8 mouse cellular contexts compared by ENCODE assay signal in the genomic region with DNA sequence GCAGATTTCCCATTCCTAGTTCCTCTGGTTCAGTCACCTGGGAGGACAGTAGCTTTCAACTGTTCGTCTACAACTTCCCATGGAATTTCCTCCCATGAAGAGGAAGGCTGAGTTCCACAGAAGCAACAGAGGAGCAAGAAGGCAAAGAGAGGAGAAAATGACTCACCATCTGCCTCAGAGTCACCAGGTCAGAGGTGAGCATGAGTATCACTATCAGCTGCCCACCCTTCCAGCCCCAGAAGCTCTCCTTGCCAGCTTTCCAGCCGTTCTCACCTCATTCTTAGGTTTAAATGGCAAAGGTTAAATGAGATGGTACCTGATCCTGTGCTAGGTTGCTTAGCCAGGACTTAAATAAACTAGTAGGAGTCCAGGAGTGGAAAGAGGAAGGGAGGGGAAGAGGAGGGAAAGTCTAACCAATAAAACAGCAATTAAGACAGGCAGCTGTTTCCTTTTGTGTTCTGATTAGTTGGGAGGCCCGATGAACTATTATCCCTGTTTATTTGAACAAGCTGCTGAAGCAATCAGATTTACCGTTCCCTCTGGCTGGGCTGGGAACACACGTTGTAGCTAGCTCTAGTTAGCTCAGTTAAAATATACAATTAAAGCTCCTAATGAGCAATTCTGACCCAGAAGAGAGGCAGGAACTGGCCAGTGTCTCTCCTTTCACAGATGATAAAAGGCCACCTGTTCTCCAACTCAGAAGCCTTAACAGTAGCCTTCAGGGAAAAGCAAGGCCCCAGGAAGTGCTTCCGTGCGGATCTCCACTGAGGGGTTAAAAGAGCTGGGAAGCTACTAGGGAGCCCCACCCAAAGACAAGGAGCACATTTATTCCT.
DNase-seq lines count a peak whose midpoint lies in the region; ATAC-seq and TF ChIP-seq lines count a peak whose summit lies in the region.

No protein-coding gene starts in this region.

- no peak for TF ChIP-seq POLR2A in myocyte (IDR thresholded peaks at IDR 0.05; ENCODE audit: insufficient read length, low read depth)

- no peaks in the 10 kb centered on the region; the same call in 1 of the 2 replicates for H3K36me3 ChIP-seq in liver, embryonic 15.5 days (replicated peaks)
- peaks cover 2% of the 10 kb centered on the region; the same call in 1 of the 2 replicates for H3K36me3 ChIP-seq in liver, embryonic 11.5 days (ENCODE audit: control insufficient read depth, insufficient read depth, low read length)
- H3K36me3 ChIP-seq in heart, embryonic 12.5 days: peaks cover 5% of the 10 kb centered on the region
- no peaks in the 10 kb centered on the region for H3K36me3 ChIP-seq in myocyte (ENCODE audit: control insufficient read depth, insufficient read depth)

- H3K79me2 ChIP-seq in myocyte (ENCODE audit: control insufficient read depth, insufficient read depth): no peaks in the 10 kb centered on the region

- DNase-seq in liver, embryonic 11.5 days (ENCODE audit: low spot score): no peak
- peak; percentile 8 for DNase-seq in embryo, embryonic 11 days
- no peak for DNase-seq in urinary bladder, postnatal 4 days (ENCODE audit: low spot score in 2 of 2)
- no peak for DNase-seq in thymus, adult 18-20 months
- DNase-seq in spleen, postnatal 4 days (ENCODE audit: low spot score in 2 of 2): no peak

- 51% methylated on average over 7 of the region's 7 CpGs for WGBS in liver, embryonic 15.5 days (ENCODE audit: insufficient replicate concordance)
- WGBS in liver, embryonic 11.5 days: 58% methylated on average over 7 of the region's 7 CpGs
- WGBS in heart, embryonic 12.5 days: 50% methylated on average over 7 of the region's 7 CpGs

- no peak overlapping the region for H3K9ac ChIP-seq in liver, embryonic 15.5 days
- H3K9ac ChIP-seq in liver, embryonic 11.5 days (ENCODE audit: low read depth, low read length): no peak overlapping the region
- H3K9ac ChIP-seq in heart, embryonic 12.5 days: no peak overlapping the region

- H3K4me3 ChIP-seq in liver, embryonic 15.5 days (replicated peaks): no peak overlapping the region
- H3K4me3 ChIP-seq in liver, embryonic 11.5 days (ENCODE audit: low read depth, low read length): no peak overlapping the region
- no peak overlapping the region for H3K4me3 ChIP-seq in heart, embryonic 12.5 days
- no peak overlapping the region for H3K4me3 ChIP-seq in myocyte

- no peaks in the 10 kb centered on the region for H3K27me3 ChIP-seq in liver, embryonic 15.5 days
- no peaks in the 10 kb centered on the region for H3K27me3 ChIP-seq in liver, embryonic 11.5 days (replicated peaks; ENCODE audit: control insufficient read depth, insufficient read depth, low read length)
- no peaks in the 10 kb centered on the region for H3K27me3 ChIP-seq in heart, embryonic 12.5 days (replicated peaks)
- H3K27me3 ChIP-seq in myocyte (ENCODE audit: control insufficient read depth, insufficient read depth, insufficient read length): no peaks in the 10 kb centered on the region

- peaks cover 11% of the 10 kb centered on the region; the same call in 1 of the 2 replicates for H3K4me1 ChIP-seq in liver, embryonic 15.5 days (replicated peaks)
- peaks cover 5% of the 10 kb centered on the region for H3K4me1 ChIP-seq in liver, embryonic 11.5 days (replicated peaks; ENCODE audit: control insufficient read depth, insufficient read depth, low read length)
- peaks cover 39% of the 10 kb centered on the region for H3K4me1 ChIP-seq in heart, embryonic 12.5 days (replicated peaks)

- no peak for ATAC-seq in liver, embryonic 15.5 days (ENCODE audit: insufficient read depth)
- ATAC-seq in liver, embryonic 11.5 days (replicated peaks; ENCODE audit: low FRiP score): no peak
- no peak for ATAC-seq in heart, embryonic 12.5 days (ENCODE audit: insufficient number of reproducible peaks, low FRiP score)

- H3K27ac ChIP-seq in liver, embryonic 15.5 days (replicated peaks): 0 out of 2 replicates have a peak overlapping the region, but pooled peaks have one; percentile 24
- H3K27ac ChIP-seq in liver, embryonic 11.5 days (ENCODE audit: low read depth, low read length): no peak overlapping the region
- H3K27ac ChIP-seq in heart, embryonic 12.5 days (ENCODE audit: poor library complexity, severe bottlenecking): peak overlapping the region; percentile 74

- H3ac ChIP-seq in myocyte (ENCODE audit: control insufficient read depth, insufficient read length): no peak overlapping the region

- no peak overlapping the region for H3K4me2 ChIP-seq in liver, embryonic 15.5 days
- H3K4me2 ChIP-seq in liver, embryonic 11.5 days: no peak overlapping the region
- no peak overlapping the region for H3K4me2 ChIP-seq in heart, embryonic 12.5 days
- H3K4me2 ChIP-seq in myocyte (ENCODE audit: low read depth): peak overlapping the region; percentile 57

- H3K9me3 ChIP-seq in liver, embryonic 15.5 days (replicated peaks): no peaks in the 10 kb centered on the region
- H3K9me3 ChIP-seq in liver, embryonic 11.5 days (ENCODE audit: control insufficient read depth, low read length): no peaks in the 10 kb centered on the region
- H3K9me3 ChIP-seq in heart, embryonic 12.5 days (replicated peaks): 0 out of 2 replicates have a peak, but pooled peaks cover 3% of the 10 kb centered on the region

TF ChIP-seq in myocyte, 11 proteins besides CTCF, POLR2A, EP300 and RAD21:
- no peak for TF ChIP-seq MAX (IDR thresholded peaks at IDR 0.05; ENCODE audit: low read depth)
- no peak for TF ChIP-seq E2F4 (IDR thresholded peaks at IDR 0.05; ENCODE audit: insufficient read depth)
- TF ChIP-seq TCF3 (IDR thresholded peaks at IDR 0.05; ENCODE audit: insufficient read length, low read depth): no peak
- TF ChIP-seq CEBPB (IDR thresholded peaks at IDR 0.05; ENCODE audit: insufficient read depth, poor library complexity, severe bottlenecking): no peak
- no peak for TF ChIP-seq USF1 (IDR thresholded peaks at IDR 0.05; ENCODE audit: low read depth)
- no peak for TF ChIP-seq REST (IDR thresholded peaks at IDR 0.05; ENCODE audit: insufficient read depth, insufficient read length)
- TF ChIP-seq MYOD1 (IDR thresholded peaks at IDR 0.05; ENCODE audit: control insufficient read depth in 1 of 3, insufficient read length in 2 of 3, low read depth in 2 of 3): no peak
- no peak for TF ChIP-seq SRF (IDR thresholded peaks at IDR 0.05; ENCODE audit: control insufficient read depth, insufficient read length, low read depth)
- TF ChIP-seq MYOG (IDR thresholded peaks at IDR 0.05; ENCODE audit: control insufficient read depth in 1 of 3, insufficient read depth in 1 of 3, insufficient read length in 2 of 3, low read depth in 2 of 3): no peak
- no peak for TF ChIP-seq POLR2AphosphoS2 (IDR thresholded peaks at IDR 0.05; ENCODE audit: insufficient read length, low read depth)
- TF ChIP-seq TCF12 (IDR thresholded peaks at IDR 0.05; ENCODE audit: insufficient read depth, poor library complexity, severe bottlenecking): no peak
